Mouse (Mus musculus) spleen, postnatal 10 days (tissue): ENCODE data around the gene Mrps5.

Experiments used
- DNase-seq, 2 experiments: peaks; one replicate each; pipeline ENCODE4 v3.0.0; 2021 to 2022; ENCODE audit warnings: low spot score in 2 of 2

Gene Mrps5

GRCm38 (mm10) chr2:127619311-127619710, 32.3 kb downstream of the Mrps5 start:
- no peak for DNase-seq

GRCm38 (mm10) chr2:127622065-127622464, 35.0 kb downstream of the Mrps5 start:
- no peak for DNase-seq

GRCm38 (mm10) chr2:127624786-127625185, 37.8 kb downstream of the Mrps5 start:
- DNase-seq, result no peak

- no peak for DNase-seq
Observed at GRCm38 (mm10) chr2:127625659-127626058, 38.6 kb downstream of the Mrps5 start.

- DNase-seq, result no peak
Observed at GRCm38 (mm10) chr2:127627354-127627753, 40.3 kb downstream of the Mrps5 start.

GRCm38 (mm10) chr2:127627990-127628570, 41.1 kb downstream of the Mrps5 start:
- DNase-seq, result no peak

GRCm38 (mm10) chr2:127632601-127633000, 45.6 kb downstream of the Mrps5 start:
- no peak for DNase-seq

- DNase-seq, result no peak
Observed at GRCm38 (mm10) chr2:127635581-127635980, 48.6 kb downstream of the Mrps5 start.

GRCm38 (mm10) chr2:127638973-127639372, 52.0 kb downstream of the Mrps5 start:
- DNase-seq, result no peak

GRCm38 (mm10) chr2:127643728-127644704, 57.0 kb downstream of the Mrps5 start:
- no peak for DNase-seq

GRCm38 (mm10) chr2:127646875-127647274, 59.9 kb downstream of the Mrps5 start:
- DNase-seq, result no peak

GRCm38 (mm10) chr2:127648145-127648544, 61.1 kb downstream of the Mrps5 start:
- no peak for DNase-seq

- no peak for DNase-seq
Observed at GRCm38 (mm10) chr2:127649921-127650320, 62.9 kb downstream of the Mrps5 start.

- DNase-seq, result no peak
Observed at GRCm38 (mm10) chr2:127651601-127652000, 64.6 kb downstream of the Mrps5 start.

GRCm38 (mm10) chr2:127652335-127652734, 65.3 kb downstream of the Mrps5 start:
- DNase-seq, result no peak

GRCm38 (mm10) chr2:127652805-127653204, 65.8 kb downstream of the Mrps5 start:
- no peak for DNase-seq

- DNase-seq, result no peak
Observed at GRCm38 (mm10) chr2:127654786-127655185, 67.8 kb downstream of the Mrps5 start.

- no peak for DNase-seq
Observed at GRCm38 (mm10) chr2:127655419-127655818, 68.4 kb downstream of the Mrps5 start.

GRCm38 (mm10) chr2:127656086-127656720, 69.2 kb downstream of the Mrps5 start, which contains the start of gene Mal:
Mal (minus strand) TSS chr2:127656695.
- DNase-seq, result peak in 1 of 2 experiments; percentile 20
